Mouse (Mus musculus): ENCODE results near the gene Tctex1d2. TPM values are rescaled to one million over a fixed set of nuclear protein-coding genes. Genes with fewer than 3 reads are reported as not detected.
A peak's percentile ranks its signal among the peaks of the same experiment; 100 is the strongest.
"Not testable (repeated sequence)": the region's sequence is repeated elsewhere in the genome, so short reads cannot be mapped to it uniquely, and the experiment has no call there.

Gene Tctex1d2
- polyA plus RNA-seq, 1 experiment from 2014 or later: 34.1 TPM

DNA sequence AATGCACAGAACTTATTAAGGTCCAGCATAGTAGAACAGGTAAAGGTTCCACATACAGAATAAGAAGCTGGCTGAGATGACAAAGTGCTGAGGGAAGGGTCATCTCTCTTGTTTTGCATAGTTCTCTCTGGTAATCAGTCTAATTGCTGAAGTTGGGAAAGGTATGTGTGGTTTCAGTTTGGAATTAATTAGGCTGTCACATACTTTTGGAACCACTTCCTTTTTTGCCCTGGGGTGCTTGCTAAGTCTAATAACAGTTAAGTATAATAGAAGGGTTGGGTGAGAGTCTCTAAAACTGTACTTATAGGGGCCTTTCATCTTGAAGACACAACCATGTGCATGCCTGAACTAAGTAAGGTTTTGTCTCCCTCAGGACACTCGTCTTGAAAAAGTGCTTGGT, 17.2 kb downstream of the Tctex1d2 start:
- peaks cover 13% of the 10 kb centered on the region for H3K4me1 ChIP-seq
- no peak for DNase-seq (ENCODE audit: low spot score)
- H3K4me3 ChIP-seq: no peak overlapping the region
- peaks cover 11% of the 10 kb centered on the region; the same call in 1 of the 2 replicates for H3K36me3 ChIP-seq (replicated peaks)
- H3K27me3 ChIP-seq (replicated peaks; ENCODE audit: low read depth, poor library complexity, severe bottlenecking): no peaks in the 10 kb centered on the region
- 60% methylated on average over 1 of the region's 1 CpGs for WGBS
- no peak overlapping the region for H3K27ac ChIP-seq (replicated peaks)
- H3K9me3 ChIP-seq: no peaks in the 10 kb centered on the region

- Histone ChIP-seq H3K4me1 (peaks cover 8% of the 10 kb centered on the region), H3K36me3 (replicated peaks) (peaks cover 13% of the 10 kb centered on the region; the same call in 1 of the 2 replicates), H3K27ac (replicated peaks) (no peak overlapping the region), H3K9me3 (no peaks in the 10 kb centered on the region), H3K27me3 (replicated peaks; ENCODE audit: low read depth, poor library complexity, severe bottlenecking) (no peaks in the 10 kb centered on the region), H3K4me3 (no peak overlapping the region)
- no peak for DNase-seq (ENCODE audit: low spot score)
- 92% methylated on average over 1 of the region's 1 CpGs for WGBS
Observed at GRCm38 (mm10) chr16:32437266-32437665, 17.8 kb downstream of the Tctex1d2 start.

DNA sequence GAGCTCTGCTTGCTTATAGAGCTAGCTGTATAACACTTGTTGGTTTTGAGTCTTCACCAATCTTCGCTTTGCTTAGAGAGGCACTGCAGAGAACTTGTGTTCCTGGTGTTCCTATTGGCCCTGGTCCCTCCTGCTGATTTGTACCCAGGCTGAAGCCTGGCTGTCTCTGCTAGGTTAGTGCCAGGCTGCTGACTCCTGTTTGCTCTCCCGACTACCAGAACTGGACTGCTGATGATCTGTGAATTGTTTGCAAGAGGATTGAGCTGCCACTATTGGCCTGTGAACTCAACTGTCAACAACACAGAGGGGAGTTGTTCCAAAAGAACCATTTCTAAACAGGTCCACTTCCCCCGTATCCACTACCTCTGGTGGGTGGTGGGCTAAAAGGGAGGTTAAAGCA, 21.9 kb downstream of the Tctex1d2 start:
- 96% methylated on average over 3 of the region's 3 CpGs for WGBS
- Histone ChIP-seq H3K4me3 (no peak overlapping the region), H3K9me3 (no peaks in the 10 kb centered on the region), H3K27ac (replicated peaks) (no peak overlapping the region), H3K36me3 (replicated peaks) (peaks cover 13% of the 10 kb centered on the region; the same call in 1 of the 2 replicates), H3K27me3 (replicated peaks; ENCODE audit: low read depth, poor library complexity, severe bottlenecking) (no peaks in the 10 kb centered on the region), H3K4me1 (peaks cover 8% of the 10 kb centered on the region)
- DNase-seq (ENCODE audit: low spot score): no peak

- not testable (repeated sequence) for H3K4me1 ChIP-seq; H3K4me3 ChIP-seq; DNase-seq (ENCODE audit: low spot score); H3K27ac ChIP-seq (replicated peaks); H3K27me3 ChIP-seq (replicated peaks; ENCODE audit: low read depth, poor library complexity, severe bottlenecking); H3K9me3 ChIP-seq
- H3K36me3 ChIP-seq (replicated peaks): peaks cover 12% of the 10 kb centered on the region; the same call in 1 of the 2 replicates
- WGBS: 88% methylated on average over 3 of the region's 3 CpGs
Observed at GRCm38 (mm10) chr16:32444615-32445014, 25.1 kb downstream of the Tctex1d2 start.

DNA sequence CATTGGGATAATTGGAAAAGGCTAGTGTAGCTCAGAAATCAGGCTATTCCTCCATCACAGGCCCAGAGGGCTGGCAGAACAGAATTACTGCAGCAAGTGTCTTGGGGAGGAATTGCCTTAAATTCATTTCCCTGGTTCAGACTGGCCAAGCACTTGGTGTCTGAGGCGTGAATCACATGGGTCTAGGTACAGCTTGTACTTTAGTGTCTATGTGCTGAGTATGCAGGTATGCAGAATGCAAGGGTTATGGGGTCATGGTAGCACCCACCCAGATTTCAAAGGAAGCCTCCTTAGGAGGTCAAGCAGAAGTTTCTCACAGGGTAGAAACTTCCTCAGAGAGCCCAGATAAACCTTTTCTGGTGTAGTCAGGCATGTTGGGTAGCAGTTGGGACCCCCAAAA, 26.1 kb downstream of the Tctex1d2 start:
- no peaks in the 10 kb centered on the region for H3K4me1 ChIP-seq
- no peak for DNase-seq (ENCODE audit: low spot score)
- WGBS: 93% methylated on average over 1 of the region's 1 CpGs
- H3K27ac ChIP-seq (replicated peaks): no peak overlapping the region
- H3K27me3 ChIP-seq (replicated peaks; ENCODE audit: low read depth, poor library complexity, severe bottlenecking): no peaks in the 10 kb centered on the region
- H3K9me3 ChIP-seq: no peaks in the 10 kb centered on the region
- H3K4me3 ChIP-seq: no peak overlapping the region
- H3K36me3 ChIP-seq (replicated peaks): peaks cover 6% of the 10 kb centered on the region; the same call in 1 of the 2 replicates

DNA sequence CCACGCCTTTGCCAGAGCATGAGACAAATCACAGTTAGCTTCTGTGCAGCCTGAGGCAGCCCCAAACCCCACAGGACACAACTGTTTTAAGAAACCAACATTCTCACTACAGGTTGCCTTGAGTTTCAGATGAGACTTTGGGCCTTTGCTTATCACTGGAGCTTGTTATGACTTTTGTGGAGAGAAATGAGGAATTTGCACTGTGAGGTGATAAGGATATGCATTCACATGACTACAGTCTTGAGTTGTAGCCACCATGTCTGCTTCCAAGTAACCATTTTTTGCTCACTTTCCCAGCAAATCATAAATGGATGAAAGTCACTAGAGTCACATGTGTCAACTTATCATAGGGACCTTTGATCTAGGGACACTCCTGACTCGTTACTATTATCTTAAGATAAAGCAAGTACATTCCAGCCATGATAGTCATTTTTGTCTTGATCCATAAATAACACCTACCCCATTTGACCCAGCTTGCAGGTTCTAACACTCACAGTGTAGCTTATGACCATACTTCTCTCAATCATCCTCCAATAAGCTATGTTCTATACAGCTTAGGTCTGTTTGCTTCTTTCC, 27.1 kb downstream of the Tctex1d2 start:
- WGBS: 81% methylated on average over 2 of the region's 2 CpGs
- no peak for DNase-seq (ENCODE audit: low spot score)

GRCm38 (mm10) chr16:32449665-32450064, 30.2 kb downstream of the Tctex1d2 start:
- no peaks in the 10 kb centered on the region for H3K27me3 ChIP-seq (replicated peaks; ENCODE audit: low read depth, poor library complexity, severe bottlenecking)
- H3K9me3 ChIP-seq: no peaks in the 10 kb centered on the region
- no peak overlapping the region for H3K4me3 ChIP-seq
- peaks cover 18% of the 10 kb centered on the region for H3K36me3 ChIP-seq (replicated peaks)
- 88% methylated on average over 3 of the region's 3 CpGs for WGBS
- DNase-seq (ENCODE audit: low spot score): no peak
- H3K27ac ChIP-seq (replicated peaks): no peak overlapping the region
- peaks cover 3% of the 10 kb centered on the region; the same call in 1 of the 2 replicates for H3K4me1 ChIP-seq

More for the DNA sequence above, 27.1 kb downstream of the Tctex1d2 start:
- Histone ChIP-seq H3K4me3 (no peak overlapping the region), H3K27me3 (replicated peaks; ENCODE audit: low read depth, poor library complexity, severe bottlenecking) (no peaks in the 10 kb centered on the region), H3K27ac (replicated peaks) (no peak overlapping the region), H3K36me3 (replicated peaks) (peaks cover 3% of the 10 kb centered on the region), H3K9me3 (no peaks in the 10 kb centered on the region), H3K4me1 (no peaks in the 10 kb centered on the region)

DNA sequence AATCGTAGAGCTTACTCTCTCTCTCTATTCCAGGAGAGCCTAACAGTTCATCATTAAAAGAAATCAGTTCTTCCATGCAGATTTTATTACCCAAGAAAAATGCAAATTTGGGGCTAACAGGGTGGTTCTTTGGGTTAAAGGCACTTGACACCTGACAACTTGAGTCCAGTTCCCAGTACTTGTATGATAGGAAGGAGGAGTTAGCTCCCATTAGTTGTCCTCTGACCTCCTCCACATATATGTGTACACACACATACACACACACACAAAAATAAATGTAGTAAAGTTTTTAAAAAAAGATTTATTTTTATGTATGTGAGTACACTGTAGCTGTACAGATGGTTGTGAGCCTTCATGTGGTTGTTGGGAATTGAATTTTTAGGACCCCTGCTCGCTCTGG, 30.6 kb downstream of the Tctex1d2 start:
- Histone ChIP-seq H3K36me3 (replicated peaks) (peaks cover 18% of the 10 kb centered on the region), H3K27ac (replicated peaks) (no peak overlapping the region), H3K4me3 (no peak overlapping the region), H3K27me3 (replicated peaks; ENCODE audit: low read depth, poor library complexity, severe bottlenecking) (no peaks in the 10 kb centered on the region), H3K4me1 (peaks cover 3% of the 10 kb centered on the region; the same call in 1 of the 2 replicates), H3K9me3 (no peaks in the 10 kb centered on the region)
- WGBS: 89% methylated on average over 2 of the region's 2 CpGs
- no peak for DNase-seq (ENCODE audit: low spot score)

GRCm38 (mm10) chr16:32453102-32453501, 33.6 kb downstream of the Tctex1d2 start:
- Histone ChIP-seq H3K36me3 (replicated peaks) (peaks cover 36% of the 10 kb centered on the region), H3K9me3 (no peaks in the 10 kb centered on the region), H3K27me3 (replicated peaks; ENCODE audit: low read depth, poor library complexity, severe bottlenecking) (no peaks in the 10 kb centered on the region), H3K4me3 (no peak overlapping the region), H3K4me1 (peaks cover 3% of the 10 kb centered on the region; the same call in 1 of the 2 replicates), H3K27ac (replicated peaks) (no peak overlapping the region)
- 91% methylated on average over 8 of the region's 8 CpGs for WGBS
- DNase-seq (ENCODE audit: low spot score): no peak

DNA sequence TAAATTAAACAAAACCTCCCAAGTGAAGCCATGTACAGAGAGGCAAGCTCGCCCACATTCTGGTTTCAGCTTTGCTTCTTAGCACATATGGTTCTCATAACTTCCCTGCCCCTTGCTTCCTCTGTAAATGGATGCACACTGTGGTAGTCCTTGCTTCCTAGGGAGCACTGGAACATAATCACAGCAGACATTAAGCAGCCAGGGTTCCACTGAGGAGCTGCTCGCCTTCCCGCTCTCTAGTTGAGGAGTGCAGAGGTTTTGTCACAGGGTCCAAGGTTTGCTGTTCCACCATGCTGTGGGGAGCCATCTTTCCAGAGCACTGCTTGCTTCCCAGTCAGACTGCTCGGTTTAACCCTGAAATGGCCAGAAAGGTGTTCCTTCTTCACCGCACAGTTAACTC, 35.1 kb downstream of the Tctex1d2 start:
- Histone ChIP-seq H3K4me3 (no peak overlapping the region), H3K4me1 (peaks cover 3% of the 10 kb centered on the region; the same call in 1 of the 2 replicates), H3K27ac (replicated peaks) (peak overlapping the region; percentile 65), H3K27me3 (replicated peaks; ENCODE audit: low read depth, poor library complexity, severe bottlenecking) (no peaks in the 10 kb centered on the region), H3K36me3 (replicated peaks) (peaks cover 39% of the 10 kb centered on the region), H3K9me3 (no peaks in the 10 kb centered on the region)
- 60% methylated on average over 5 of the region's 5 CpGs for WGBS
- peak; percentile 62 for DNase-seq (ENCODE audit: low spot score)

- Histone ChIP-seq H3K9me3 (no peaks in the 10 kb centered on the region), H3K36me3 (replicated peaks) (peaks cover 39% of the 10 kb centered on the region), H3K4me1 (peaks cover 3% of the 10 kb centered on the region; the same call in 1 of the 2 replicates), H3K27me3 (replicated peaks; ENCODE audit: low read depth, poor library complexity, severe bottlenecking) (no peaks in the 10 kb centered on the region), H3K27ac (replicated peaks) (no peak overlapping the region), H3K4me3 (no peak overlapping the region)
- no peak for DNase-seq (ENCODE audit: low spot score)
Observed at GRCm38 (mm10) chr16:32456086-32456485, 36.6 kb downstream of the Tctex1d2 start.

GRCm38 (mm10) chr16:32456761-32457160, 37.3 kb downstream of the Tctex1d2 start:
- WGBS: 92% methylated on average over 1 of the region's 1 CpGs
- no peak overlapping the region for H3K4me3 ChIP-seq
- no peaks in the 10 kb centered on the region for H3K27me3 ChIP-seq (replicated peaks; ENCODE audit: low read depth, poor library complexity, severe bottlenecking)
- H3K36me3 ChIP-seq (replicated peaks): peaks cover 36% of the 10 kb centered on the region
- H3K4me1 ChIP-seq: peaks cover 3% of the 10 kb centered on the region; the same call in 1 of the 2 replicates
- H3K27ac ChIP-seq (replicated peaks): no peak overlapping the region
- H3K9me3 ChIP-seq: no peaks in the 10 kb centered on the region
- no peak for DNase-seq (ENCODE audit: low spot score)

- 64% methylated on average over 10 of the region's 10 CpGs for WGBS
- H3K4me3 ChIP-seq: no peak overlapping the region
- peaks cover 33% of the 10 kb centered on the region for H3K36me3 ChIP-seq (replicated peaks)
- H3K9me3 ChIP-seq: no peaks in the 10 kb centered on the region
- no peaks in the 10 kb centered on the region for H3K27me3 ChIP-seq (replicated peaks; ENCODE audit: low read depth, poor library complexity, severe bottlenecking)
- DNase-seq (ENCODE audit: low spot score): peak; percentile 34
- peaks cover 3% of the 10 kb centered on the region; the same call in 1 of the 2 replicates for H3K4me1 ChIP-seq
- no peak overlapping the region for H3K27ac ChIP-seq (replicated peaks)
Observed at GRCm38 (mm10) chr16:32457589-32458386, 38.3 kb downstream of the Tctex1d2 start.
